Mouse (Mus musculus): ENCODE measurements at regions not wholly inside any gene's neighbourhood (a gene's known extent, or its start where the extent isn't known, plus 50 kb on each side); places are given as distances from the start of the nearest gene placed in this dataset.

- DNase-seq, result no peak
Observed at GRCm38 (mm10) chr4:56136837-56137236, 603.0 kb upstream of the Gm26657 start.

- no peak for DNase-seq
Observed at GRCm38 (mm10) chr4:56134350-56134749, 602.1 kb upstream of the Klf4 start.

- DNase-seq, result no peak
Observed at GRCm38 (mm10) chr4:56127730-56128482, 595.6 kb upstream of the Klf4 start.

- no peak for DNase-seq
Observed at GRCm38 (mm10) chr4:56124515-56124914, 592.2 kb upstream of the Klf4 start.

GRCm38 (mm10) chr4:56122198-56122597 lies 589.9 kb upstream of the Klf4 start:
- no peak for DNase-seq

- DNase-seq, result no peak
Observed at GRCm38 (mm10) chr4:56121664-56122063, 589.4 kb upstream of the Klf4 start.

GRCm38 (mm10) chr4:56120357-56120756 lies 588.1 kb upstream of the Klf4 start:
- DNase-seq, result no peak

- peak; percentile 89 for DNase-seq
Observed at GRCm38 (mm10) chr4:56113701-56114196, 581.5 kb upstream of the Klf4 start.

GRCm38 (mm10) chr4:56112931-56113700 lies 580.9 kb upstream of the Klf4 start:
- no peak for DNase-seq

GRCm38 (mm10) chr4:56106962-56107361 lies 574.7 kb upstream of the Klf4 start:
- DNase-seq, result no peak

GRCm38 (mm10) chr4:56102314-56102713 lies 570.0 kb upstream of the Klf4 start:
- DNase-seq, result no peak

GRCm38 (mm10) chr4:56090796-56091195 lies 558.5 kb upstream of the Klf4 start:
- DNase-seq, result no peak

- DNase-seq, result no peak
Observed at GRCm38 (mm10) chr4:56088701-56089100, 556.4 kb upstream of the Klf4 start.

- no peak for DNase-seq
Observed at GRCm38 (mm10) chr4:56086306-56086705, 554.0 kb upstream of the Klf4 start.

GRCm38 (mm10) chr4:56084205-56084604 lies 551.9 kb upstream of the Klf4 start:
- DNase-seq, result no peak

GRCm38 (mm10) chr4:56082411-56082810 lies 550.1 kb upstream of the Klf4 start:
- no peak for DNase-seq

GRCm38 (mm10) chr4:56080960-56081359 lies 548.7 kb upstream of the Klf4 start:
- DNase-seq, result no peak

GRCm38 (mm10) chr4:56070664-56071334 lies 538.5 kb upstream of the Klf4 start:
- DNase-seq, result peak; percentile 35

GRCm38 (mm10) chr4:56068859-56069258 lies 536.6 kb upstream of the Klf4 start:
- no peak for DNase-seq

GRCm38 (mm10) chr4:56064657-56065056 lies 532.4 kb upstream of the Klf4 start:
- DNase-seq, result no peak

- DNase-seq, result no peak
Observed at GRCm38 (mm10) chr4:56051792-56052380, 519.6 kb upstream of the Klf4 start.

GRCm38 (mm10) chr4:56039327-56039726 lies 507.1 kb upstream of the Klf4 start:
- no peak for DNase-seq

GRCm38 (mm10) chr4:56036334-56036733 lies 504.1 kb upstream of the Klf4 start:
- DNase-seq, result no peak
